Mouse (Mus musculus) macrophage (primary cell): Measurements from ENCODE around the gene Egfl7. TPM values are rescaled to one million over a fixed set of nuclear protein-coding genes. Genes with fewer than 3 reads are reported as not detected.

Source experiments
- H3K27ac ChIP-seq: fragments of 350-480 bp; formaldehyde crosslinking; 2 replicates; pipeline ENCODE4 v1.9.0; 2021
- H3K36me3 ChIP-seq: fragments of 350-480 bp; formaldehyde crosslinking; 2 replicates; pipeline ENCODE4 v1.9.0; 2021; ENCODE audit errors: inconsistent target
- H3K4me3 ChIP-seq: fragments of 350-480 bp; formaldehyde crosslinking; 2 replicates; pipeline ENCODE4 v1.9.0; 2021; ENCODE audit errors: inconsistent target
- H3K79me2 ChIP-seq: fragments of 350-480 bp; formaldehyde crosslinking; 2 replicates; pipeline ENCODE4 v1.9.0; 2021; ENCODE audit errors: inconsistent target
- WGBS: methylation state at CpG from one replicate; pipeline ENCODE4 v1.1.7; 2026; ENCODE audit warnings: inconsistent platforms; ENCODE audit not compliant: missing documents; 5-methylcytosine and 5-hydroxymethylcytosine counted together
- polyA plus RNA-seq: library from polyadenylated mRNA; stranded (reverse); fragments of 250-400 nt; gene quantifications from 3 replicates; pipeline ENCODE4 v1.2.4, GENCODE M21; 2018; ENCODE audit warnings: inconsistent platforms

Gene Egfl7
- polyA plus RNA-seq, 1 experiment from 2014 or later: 0.33 TPM

DNA sequence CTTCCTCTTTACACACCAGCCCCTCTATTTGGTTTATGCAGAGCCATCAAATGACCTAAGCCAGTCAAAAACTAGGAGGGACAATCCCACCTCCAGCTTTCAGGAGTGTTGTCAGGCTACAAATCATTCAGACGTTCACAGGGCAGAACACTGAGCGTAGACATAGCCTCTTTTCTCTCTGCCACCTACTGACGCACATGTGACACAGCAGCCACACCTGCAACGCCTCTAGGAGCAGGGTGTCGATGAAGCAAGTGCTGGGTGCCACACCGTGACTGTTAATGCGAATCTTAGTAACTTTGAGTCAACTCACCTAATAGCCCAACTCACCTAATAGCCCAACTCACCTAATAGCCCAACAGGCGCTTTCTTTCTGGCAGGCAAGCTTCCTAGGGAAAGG lies 59.3 kb downstream of the Egfl7 start:
- Histone ChIP-seq H3K4me3 (peak overlapping the region; percentile 99), H3K36me3 (peaks cover 31% of the 10 kb centered on the region), H3K27ac (peak overlapping the region; percentile 84), H3K79me2 (peaks cover 28% of the 10 kb centered on the region)
- WGBS: 4% methylated on average over 8 of the region's 8 CpGs

DNA sequence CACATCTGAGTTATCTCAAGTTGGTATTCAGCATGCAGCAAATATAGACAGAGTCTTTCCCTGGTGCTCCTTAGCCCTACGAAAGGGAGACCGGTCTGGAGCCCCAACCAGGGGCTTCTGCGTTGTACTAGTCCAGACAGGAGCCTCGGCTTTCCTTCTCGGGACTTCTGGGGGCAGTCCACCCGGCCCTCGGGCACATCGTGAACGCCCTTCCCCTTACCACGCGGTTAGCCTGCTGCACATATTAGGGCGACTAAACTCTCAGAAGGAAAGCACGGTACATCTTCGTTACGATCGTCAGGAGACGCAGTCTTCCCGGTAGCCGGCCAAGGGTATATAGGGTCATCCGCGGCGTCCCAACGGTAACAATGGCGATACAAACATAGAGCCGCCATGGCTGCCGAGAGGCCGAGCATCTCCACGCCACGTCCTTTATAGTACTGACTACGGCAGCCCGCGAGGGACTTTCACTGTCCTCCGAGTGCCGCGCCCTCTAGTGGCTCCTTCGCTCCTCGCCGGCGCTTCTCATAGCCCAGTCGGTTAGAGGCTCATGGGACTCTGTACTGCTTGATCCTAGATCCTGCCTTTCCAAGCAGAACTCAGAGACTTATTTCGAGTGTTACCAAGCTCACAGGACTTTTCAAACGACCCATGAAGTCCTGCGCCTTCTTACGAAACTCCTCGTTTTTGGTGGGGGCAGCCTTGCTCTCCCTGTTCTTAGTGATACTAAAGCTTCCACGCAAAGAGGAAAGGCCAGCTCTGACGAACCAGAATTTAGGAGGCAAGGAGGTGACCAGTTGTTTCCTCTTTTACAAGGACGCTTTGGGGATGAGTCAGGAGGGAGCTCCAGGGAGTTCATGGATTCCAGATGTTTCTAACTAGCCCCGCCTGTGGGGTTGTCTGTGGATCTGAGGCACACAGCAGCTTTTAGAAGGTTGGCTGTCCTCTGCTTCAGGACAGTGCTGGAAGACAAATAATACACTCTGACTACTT lies 60.3 kb downstream of the Egfl7 start:
- 3% methylated on average over 48 of the region's 49 CpGs for WGBS
- Histone ChIP-seq H3K27ac (peak overlapping the region; percentile 84), H3K79me2 (peaks cover 28% of the 10 kb centered on the region), H3K36me3 (peaks cover 26% of the 10 kb centered on the region), H3K4me3 (peak overlapping the region; percentile 99)

DNA sequence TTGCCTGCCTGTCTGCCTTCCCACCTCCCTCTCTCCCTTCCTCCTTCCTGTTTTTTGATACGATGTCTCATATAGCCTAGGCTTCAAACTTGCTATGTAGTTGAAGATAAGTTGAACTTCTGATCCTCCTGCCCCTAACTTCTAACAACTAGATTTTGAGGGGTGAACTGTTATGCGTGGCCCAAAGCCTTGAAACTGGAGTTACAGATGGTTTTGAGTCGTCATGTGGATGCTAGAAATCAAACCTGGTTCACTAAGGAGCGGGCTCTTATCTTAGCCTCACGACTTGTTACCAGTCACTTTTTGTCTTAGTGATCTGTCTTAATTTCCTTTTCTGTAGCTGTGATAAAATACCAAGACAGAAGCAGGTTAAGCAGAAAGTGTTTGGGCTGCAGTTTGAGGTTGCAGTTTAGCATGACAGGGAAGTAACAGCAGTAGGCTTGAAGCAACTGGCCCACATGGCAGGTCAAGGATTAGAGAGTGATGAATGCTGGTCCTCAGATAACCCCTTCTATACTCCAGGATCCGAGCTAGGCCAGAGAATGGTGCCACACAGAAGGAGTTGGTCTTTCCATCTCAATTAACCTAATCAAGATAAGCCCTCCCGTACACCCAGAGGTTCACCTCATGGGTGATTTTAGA lies 61.3 kb downstream of the Egfl7 start:
- peak overlapping the region; percentile 84 for H3K27ac ChIP-seq
- WGBS: 79% methylated on average over 7 of the region's 7 CpGs
- peaks cover 17% of the 10 kb centered on the region for H3K36me3 ChIP-seq
- no peak overlapping the region for H3K4me3 ChIP-seq
- H3K79me2 ChIP-seq: peaks cover 28% of the 10 kb centered on the region

Other genes with a start within 250 kb of the Egfl7 start
- gene Dnlz, start 227.9 kb upstream of the Egfl7 start, polyA plus RNA-seq: 8.0 to 12.6 TPM (median 11.1 TPM) in 3 replicates
- gene Card9, start 219.1 kb upstream of the Egfl7 start, polyA plus RNA-seq: 18.0 to 43.4 TPM (median 33.0 TPM) in 3 replicates
- gene Snapc4, start 199.4 kb upstream of the Egfl7 start, polyA plus RNA-seq: 6.3 to 12.1 TPM (median 9.3 TPM) in 3 replicates
- 47.5 to 55.2 TPM (median 47.7 TPM) in 3 replicates for gene Entr1, start 190.7 kb upstream of the Egfl7 start, polyA plus RNA-seq
- 35.0 to 66.1 TPM (median 49.1 TPM) in 3 replicates for gene Pmpca, start 190.7 kb upstream of the Egfl7 start, polyA plus RNA-seq
- gene Inpp5e, start 170.8 kb upstream of the Egfl7 start, polyA plus RNA-seq: 7.1 to 9.4 TPM (median 9.3 TPM) in 3 replicates
- 37.5 to 46.9 TPM (median 42.2 TPM) in 3 replicates for gene Sec16a, start 134.8 kb upstream of the Egfl7 start, polyA plus RNA-seq
- 7.4 to 12.5 TPM (median 11.5 TPM) in 3 replicates for gene Notch1, start 63.4 kb upstream of the Egfl7 start, polyA plus RNA-seq
- 0.22 TPM in 1 of 3 replicates, not detected in the others for gene Gm20532, start 6.6 kb downstream of the Egfl7 start, polyA plus RNA-seq
- gene Agpat2, start 24.4 kb downstream of the Egfl7 start, polyA plus RNA-seq: 26.9 to 35.7 TPM (median 35.5 TPM) in 3 replicates
- 0.51 TPM in 1 of 3 replicates, not detected in the others for gene Fam69b, start 48.4 kb downstream of the Egfl7 start, polyA plus RNA-seq
- gene Lcn4, start 91.3 kb downstream of the Egfl7 start, polyA plus RNA-seq: not detected in 3 replicates